Mouse (Mus musculus) embryonic fibroblast, embryonic 13.5 days (primary cell): Measurements from ENCODE around the gene Mbnl2.

ENCODE experiments used
- CTCF ChIP-seq: IDR thresholded peaks from 2 replicates; pipeline ENCODE4 v1.5.1; 2011; ENCODE audit warnings: mild to moderate bottlenecking, control low read depth, low read length, moderate library complexity, borderline replicate concordance; ENCODE audit not compliant: insufficient read depth
- POLR2A ChIP-seq: IDR thresholded peaks from 2 replicates; pipeline ENCODE4 v1.6.1; 2011; ENCODE audit warnings: low read depth, mild to moderate bottlenecking, control low read depth, low read length, moderate library complexity

GRCm38 (mm10) chr14:120368456-120368855, 93.0 kb downstream of the Mbnl2 start:
- TF ChIP-seq CTCF: no peak
- TF ChIP-seq POLR2A: no peak
